Mouse (Mus musculus): ENCODE data around the gene Ccna1.

DNA sequence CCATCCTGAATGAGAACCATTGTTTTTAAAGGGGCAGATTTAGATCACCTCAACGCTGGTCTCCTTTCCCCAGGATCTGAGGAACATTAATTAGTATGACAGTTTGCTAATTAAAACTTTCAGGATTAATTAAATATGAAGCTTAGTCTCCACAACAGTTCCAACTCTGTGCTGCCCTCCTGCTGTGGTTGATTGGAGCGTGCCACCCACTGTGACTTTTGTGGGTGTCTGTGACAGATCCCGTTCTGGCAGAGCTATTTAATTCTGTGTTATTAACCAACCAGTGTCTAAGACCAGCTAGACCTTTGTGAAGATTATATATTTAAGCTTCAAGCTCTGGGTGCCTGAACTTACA, 20.0 kb upstream of the Ccna1 start:
- no peak for TF ChIP-seq CTCF (conservative IDR thresholded peaks at IDR 0.05 in 1 of 2, IDR thresholded peaks at IDR 0.05 in 1 of 2; ENCODE audit: low read depth in 2 of 2, low read length in 2 of 2)
- no peak for TF ChIP-seq POLR2A (IDR thresholded peaks at IDR 0.05; ENCODE audit: low read depth, low read length)
- no peak for TF ChIP-seq SMC3 (IDR thresholded peaks at IDR 0.05; ENCODE audit: low read depth, low read length)
- TF ChIP-seq POLR2AphosphoS2 (IDR thresholded peaks at IDR 0.05; ENCODE audit: low read depth, low read length): no peak
- TF ChIP-seq RAD21 (IDR thresholded peaks at IDR 0.05; ENCODE audit: low read depth, low read length): no peak
- TF ChIP-seq USF1 (IDR thresholded peaks at IDR 0.05; ENCODE audit: low read depth, low read length): no peak
- no peak for TF ChIP-seq MXI1 (IDR thresholded peaks at IDR 0.05; ENCODE audit: low read depth, low read length)
- TF ChIP-seq PAX5 (IDR thresholded peaks at IDR 0.05; ENCODE audit: low read length): no peak
- no peak for TF ChIP-seq NRF1 (IDR thresholded peaks at IDR 0.05; ENCODE audit: low read depth, low read length)

Measured in CH12.LX (cell line).